Mouse (Mus musculus) left cerebral cortex, postnatal 14 days (tissue): ENCODE results near the gene Arl5a. TPM values are rescaled to one million over a fixed set of nuclear protein-coding genes. Genes with fewer than 3 reads are reported as not detected.

Experiments used
- DNase-seq, 2 experiments: peaks; one replicate each; pipeline ENCODE4 v3.0.0; 2021 to 2022; ENCODE audit warnings: low spot score in 2 of 2, mixed read lengths in 1 of 2
- intact Hi-C: fragments of 180-260 bp; cut with DNase I; formaldehyde crosslinking; loops from one replicate; pipeline ENCODE4 v1.15.1; 2025
- total RNA-seq, 2 experiments: library from RNA; stranded (reverse); gene quantifications; 2 replicates each; pipeline ENCODE4 v1.2.3; 2021

The Arl5a gene
- total RNA-seq, 2 experiments from 2014 or later: 67.3 to 67.8 TPM

- DNase-seq: no peak
- intact Hi-C loops: no loop called here
Observed at GRCm38 (mm10) chr2:52374706-52375105, 50.0 kb downstream of the Arl5a start.

- intact Hi-C loops: no loop called here
Observed at GRCm38 (mm10) chr2:52372480-52372879, 52.2 kb downstream of the Arl5a start.

GRCm38 (mm10) chr2:52372080-52372479, 52.6 kb downstream of the Arl5a start:
- DNase-seq: no peak
- intact Hi-C loops: no loop called here

More at GRCm38 (mm10) chr2:52372480-52372879, 52.2 kb downstream of the Arl5a start:
- no peak for DNase-seq

GRCm38 (mm10) chr2:52371066-52371465, 53.6 kb downstream of the Arl5a start:
- intact Hi-C loops: no loop called here
- no peak for DNase-seq

GRCm38 (mm10) chr2:52369622-52370021, 55.1 kb downstream of the Arl5a start:
- DNase-seq: no peak
- intact Hi-C loops: no loop called here

- intact Hi-C loops: no loop called here
- DNase-seq: no peak
Observed at GRCm38 (mm10) chr2:52367665-52368064, 57.0 kb downstream of the Arl5a start.

GRCm38 (mm10) chr2:52367248-52367647, 57.5 kb downstream of the Arl5a start:
- DNase-seq: peak; percentile 16 to 35
- intact Hi-C loops: no loop called here

GRCm38 (mm10) chr2:52361086-52361485, 63.6 kb downstream of the Arl5a start:
- intact Hi-C loops: no loop called here
- no peak for DNase-seq

GRCm38 (mm10) chr2:52359722-52360121, 65.0 kb downstream of the Arl5a start:
- intact Hi-C loops: no loop called here
- DNase-seq: no peak

- DNase-seq: no peak
- intact Hi-C loops: no loop called here
Observed at GRCm38 (mm10) chr2:52358156-52358555, 66.5 kb downstream of the Arl5a start.

- no peak for DNase-seq
- intact Hi-C loops: no loop called here
Observed at GRCm38 (mm10) chr2:52351029-52351428, 73.7 kb downstream of the Arl5a start.

Other genes with a start within 250 kb of the Arl5a start
- gene Neb, start 46.4 kb downstream of the Arl5a start, total RNA-seq: 1 to 10 TPM; 2.0 to 2.7 TPM